Mouse (Mus musculus): Measurements from ENCODE around the gene Nes.

DNA sequence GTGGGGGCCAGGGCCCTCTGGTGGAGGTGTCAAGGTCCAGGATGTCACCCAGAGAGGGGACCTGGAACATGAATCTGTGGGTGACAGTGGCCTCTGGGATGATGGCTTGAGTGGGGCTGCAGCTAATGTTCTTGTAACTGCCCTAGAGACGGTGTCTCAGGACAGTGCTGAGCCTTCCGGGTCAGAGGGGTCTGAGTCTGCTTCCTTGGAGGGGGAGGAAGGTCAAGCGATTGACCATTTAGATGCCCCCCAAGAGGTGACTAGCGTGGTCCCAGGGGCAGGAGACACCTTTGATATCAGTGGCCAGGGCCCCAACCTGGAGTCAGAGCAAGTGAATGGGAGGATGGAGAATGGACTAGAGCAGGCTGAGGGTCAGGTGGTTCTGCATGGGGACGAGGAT, 8.6 kb downstream of the Nes start:
- TF ChIP-seq CTCF (IDR thresholded peaks at IDR 0.05; ENCODE audit: control insufficient read depth, insufficient read depth, insufficient replicate concordance, low read depth, low read length) (no peak), POLR2A (IDR thresholded peaks at IDR 0.05; ENCODE audit: control insufficient read depth, low read depth, low read length) (no peak)

All from testis, adult 2 months (tissue).